Mouse (Mus musculus) stomach, postnatal 0 days (tissue): ENCODE data around the gene Igf1.

Experiments used
- CTCF ChIP-seq: IDR thresholded peaks from 2 replicates; pipeline ENCODE4 v1.5.1; 2016; ENCODE audit warnings: antibody characterized with exemption, low read depth, mild to moderate bottlenecking, moderate library complexity
- EP300 ChIP-seq: optimal IDR thresholded peaks from 2 replicates; pipeline ENCODE3; 2016; ENCODE audit warnings: antibody characterized with exemption

- TF ChIP-seq EP300 (no peak), CTCF (no peak)
Measured at GRCm38 (mm10) chr10:87897331-87897730, 39.3 kb downstream of the Igf1 start.
